Mouse (Mus musculus) bone marrow, adult 2 months (tissue): Measurements from ENCODE around the gene Pdia4. TPM values are rescaled to one million over a fixed set of nuclear protein-coding genes. Genes with fewer than 3 reads are reported as not detected.
A peak's percentile ranks its signal among the peaks of the same experiment; 100 is the strongest.
"Not testable (repeated sequence)": the region's sequence is repeated elsewhere in the genome, so short reads cannot be mapped to it uniquely, and the experiment has no call there.

ENCODE experiments used
- H3K27ac ChIP-seq: fragments of 200-500 bp; 2 replicates; pipeline ENCODE4 v1.5.1; 2012; ENCODE audit warnings: low read depth, mild to moderate bottlenecking, control low read depth, inconsistent platforms, low read length; ENCODE audit not compliant: control insufficient read depth, poor library complexity, insufficient read depth
- H3K4me1 ChIP-seq: fragments of 200-500 bp; 2 replicates; pipeline ENCODE4 v1.6.1; 2011; ENCODE audit warnings: low read length; ENCODE audit not compliant: control insufficient read depth, insufficient read depth
- H3K4me3 ChIP-seq: fragments of 200-500 bp; replicated peaks from 2 replicates; pipeline ENCODE3; 2011; ENCODE audit warnings: mild to moderate bottlenecking, low read depth, low read length, control low read depth; ENCODE audit not compliant: control insufficient read depth
- CTCF ChIP-seq: fragments of 200-500 bp; IDR thresholded peaks from 2 replicates; pipeline ENCODE4 v1.5.1; 2011; ENCODE audit warnings: low read length, control low read depth; ENCODE audit not compliant: control insufficient read depth, insufficient read depth
- POLR2A ChIP-seq: fragments of 200-500 bp; IDR thresholded peaks from 2 replicates; pipeline ENCODE4 v1.6.1; 2011; ENCODE audit warnings: low read depth, mild to moderate bottlenecking, control low read depth, low read length, borderline replicate concordance; ENCODE audit not compliant: control insufficient read depth
- WGBS: fragments of 180-500 bp; shearing (Covaris S2); methylation state at CpG from one replicate; pipeline ENCODE4 v1.1.7; 2018; 5-methylcytosine and 5-hydroxymethylcytosine counted together
- polyA plus RNA-seq: library from polyadenylated mRNA; stranded (reverse); fragments of >200 nt; gene quantifications from 2 replicates; pipeline ENCODE4 v1.2.4, GENCODE M21; 2011; ENCODE audit warnings: low replicate concordance; ENCODE audit not compliant: missing spikeins, insufficient read depth, insufficient read length

Pdia4 gene
- polyA plus RNA-seq, 1 experiment: 39.4 TPM

DNA sequence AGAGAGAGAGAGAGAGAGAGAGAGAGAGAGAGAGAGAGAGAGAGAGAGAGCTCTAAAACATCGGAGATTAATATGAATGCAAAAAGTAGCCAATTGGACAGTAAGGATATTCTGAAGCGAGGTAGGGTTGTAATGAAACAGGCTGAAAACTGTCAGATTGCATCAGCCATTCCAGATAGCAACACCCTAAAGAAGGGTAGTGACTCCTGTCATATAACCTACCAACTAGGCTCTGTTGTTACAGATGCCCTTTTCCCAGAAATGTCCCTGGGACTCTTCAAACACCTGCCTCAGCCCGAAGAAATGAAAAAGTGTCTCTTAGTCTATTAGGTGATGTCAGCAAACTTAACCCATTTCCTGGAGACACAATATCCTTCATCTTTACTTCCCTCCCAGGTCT lies 24.4 kb downstream of the Pdia4 start:
- 14% methylated on average over 3 of the region's 3 CpGs for WGBS
- Histone ChIP-seq H3K4me3 (peak overlapping the region; percentile 35), H3K4me1 (no peaks in the 10 kb centered on the region; the same call in 1 of the 2 replicates), H3K27ac (peak overlapping the region; percentile 74; the same call in 1 of the 2 replicates)
- no peak for TF ChIP-seq CTCF
- no peak for TF ChIP-seq POLR2A

DNA sequence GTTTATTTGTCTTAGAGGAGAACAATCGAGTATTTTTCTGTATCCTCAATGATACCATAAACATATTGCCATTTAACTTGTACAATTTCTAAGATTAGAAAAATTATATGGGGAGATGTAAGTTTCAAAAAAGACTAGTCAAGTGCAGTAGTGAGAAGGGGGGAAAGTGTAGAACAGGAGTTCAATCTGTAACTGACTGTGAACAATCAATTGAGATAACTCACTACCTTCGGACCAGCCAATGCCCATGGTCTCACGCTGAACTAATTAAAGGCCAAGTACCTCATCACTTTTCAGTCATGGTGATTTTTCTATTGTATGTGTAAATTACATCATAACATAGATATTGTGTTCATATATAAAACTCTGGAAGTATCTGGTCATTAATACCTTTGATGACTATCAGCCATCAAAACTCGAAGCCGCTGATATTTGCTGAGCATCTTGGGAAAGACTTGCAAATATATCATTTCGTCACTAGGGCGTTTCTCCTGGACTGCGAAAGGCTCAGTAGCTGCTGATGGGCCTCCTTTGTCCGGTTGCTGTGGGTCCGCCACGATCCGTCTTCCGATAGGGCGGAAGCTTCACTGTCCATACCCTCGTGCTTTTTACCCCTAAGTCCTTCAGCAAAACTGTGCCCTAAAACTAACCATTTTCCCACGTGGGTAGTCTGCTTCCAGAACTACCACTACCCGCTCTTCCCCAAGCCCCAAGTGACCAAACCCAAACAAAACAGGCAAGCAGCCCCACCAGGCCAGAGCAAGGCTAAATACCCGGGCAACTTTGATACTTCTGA lies 25.1 kb downstream of the Pdia4 start:
- Histone ChIP-seq H3K4me1 (no peaks in the 10 kb centered on the region; the same call in 1 of the 2 replicates), H3K4me3 (peak overlapping the region; percentile 70), H3K27ac (peak overlapping the region; percentile 74)
- WGBS: under 1% methylated on average over 18 of the region's 18 CpGs
- TF ChIP-seq POLR2A (peak; percentile 81), CTCF (no peak)

DNA sequence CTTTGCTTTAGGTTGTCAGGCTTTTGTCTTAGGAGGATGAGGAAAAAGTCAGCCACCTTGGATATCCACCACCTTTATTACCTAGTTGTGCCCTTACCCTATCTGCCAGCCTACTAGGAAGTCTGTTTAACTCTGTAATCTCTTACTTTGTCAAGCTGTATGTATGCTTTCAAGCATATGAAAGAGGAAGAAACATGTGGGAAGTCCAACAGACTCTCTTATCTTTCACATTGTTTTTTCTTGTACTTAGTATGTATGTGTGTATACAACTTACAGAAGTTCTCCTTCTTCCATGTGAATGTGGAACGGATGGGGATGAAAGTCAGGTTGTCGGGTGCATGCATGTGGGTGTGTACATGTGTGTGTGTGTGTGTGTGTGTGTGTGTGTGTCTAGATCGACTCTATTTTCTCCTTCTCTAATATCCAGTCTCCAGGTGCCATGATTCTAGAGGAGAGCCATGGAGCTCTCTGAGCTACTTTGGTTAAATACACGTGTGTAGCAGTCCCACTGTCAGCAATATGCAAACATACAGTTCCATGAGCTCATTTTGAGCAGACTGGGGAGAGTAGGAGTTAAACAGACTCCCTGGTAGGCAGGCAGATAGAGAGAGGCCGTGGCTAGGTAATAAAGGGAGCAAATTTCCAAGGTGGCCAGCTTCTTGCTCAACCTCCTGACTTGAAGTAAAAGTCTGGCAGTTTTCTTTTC lies 28.4 kb downstream of the Pdia4 start:
- no peaks in the 10 kb centered on the region; the same call in 1 of the 2 replicates for H3K4me1 ChIP-seq
- TF ChIP-seq CTCF: no peak
- TF ChIP-seq POLR2A: no peak
- 57% methylated on average over 5 of the region's 5 CpGs for WGBS
- no peak overlapping the region for H3K4me3 ChIP-seq
- H3K27ac ChIP-seq: no peak overlapping the region

DNA sequence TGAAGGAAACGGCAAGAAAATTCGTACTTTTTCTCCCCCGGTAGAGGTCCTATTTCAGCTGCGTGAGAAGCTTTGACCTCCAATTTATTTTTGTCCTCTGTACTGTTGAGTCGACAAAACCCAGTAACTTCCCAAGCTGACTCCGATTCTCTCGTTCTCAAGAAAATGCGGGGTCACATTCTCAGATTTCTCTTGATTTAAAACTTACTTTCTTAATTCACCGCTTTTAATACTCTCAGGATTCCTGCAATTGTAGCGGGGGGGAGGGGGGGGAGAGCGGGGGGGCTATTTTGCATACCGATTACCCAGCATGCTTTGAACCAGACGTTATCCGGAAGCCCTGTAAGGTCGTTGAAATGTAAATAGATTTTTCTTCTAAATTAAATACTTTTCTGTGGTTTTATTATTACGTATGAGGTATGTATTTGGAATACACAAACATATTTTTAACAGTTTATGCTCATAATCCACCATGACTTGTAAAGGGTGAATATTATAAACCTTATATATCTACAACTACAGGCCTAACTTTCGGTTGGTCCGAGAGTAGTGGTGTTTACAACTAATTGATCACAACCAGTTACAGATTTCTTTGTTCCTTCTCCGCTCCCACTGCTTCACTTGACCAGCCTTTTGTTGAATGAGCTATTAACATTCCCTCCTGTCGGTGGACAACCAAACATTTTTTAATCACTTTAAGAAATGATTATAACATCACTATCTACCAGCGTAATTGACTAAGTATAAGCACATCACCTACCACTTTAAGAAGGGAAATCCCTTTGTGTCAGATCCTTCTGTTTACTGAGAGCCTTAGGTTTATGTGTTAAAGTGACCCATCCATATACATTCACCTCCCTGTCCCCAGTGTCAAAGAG lies 31.9 kb downstream of the Pdia4 start:
- under 1% methylated on average over 21 of the region's 21 CpGs for WGBS
- no peak overlapping the region for H3K27ac ChIP-seq
- no peak for TF ChIP-seq CTCF
- TF ChIP-seq POLR2A: no peak
- H3K4me1 ChIP-seq: no peaks in the 10 kb centered on the region; the same call in 1 of the 2 replicates
- peak overlapping the region; percentile 50 for H3K4me3 ChIP-seq

DNA sequence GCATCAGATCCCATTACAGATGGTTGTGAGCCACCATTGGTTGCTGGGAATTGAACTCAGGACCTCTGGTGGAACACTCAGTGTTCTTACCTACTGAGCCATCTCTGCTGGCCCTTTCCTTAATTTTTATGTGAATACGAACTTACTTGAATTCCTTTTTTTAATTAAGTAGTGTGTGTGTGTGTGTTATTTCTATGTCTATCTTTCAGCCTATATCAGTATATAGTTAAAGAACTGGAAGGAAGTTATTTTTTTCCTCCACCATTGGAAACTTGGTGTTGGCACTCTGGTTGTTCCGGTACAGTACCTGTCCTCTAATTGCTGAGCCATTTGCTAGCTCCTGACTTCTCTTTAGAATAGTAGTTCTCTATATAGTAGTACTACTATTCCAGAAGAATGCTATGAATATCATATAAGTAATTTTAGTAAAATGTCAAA lies 32.6 kb downstream of the Pdia4 start:
- Histone ChIP-seq H3K4me3 (no peak overlapping the region), H3K4me1 (no peaks in the 10 kb centered on the region; the same call in 1 of the 2 replicates), H3K27ac (no peak overlapping the region)
- TF ChIP-seq CTCF (no peak), POLR2A (no peak)
- WGBS: 3% methylated on average over 2 of the region's 2 CpGs

DNA sequence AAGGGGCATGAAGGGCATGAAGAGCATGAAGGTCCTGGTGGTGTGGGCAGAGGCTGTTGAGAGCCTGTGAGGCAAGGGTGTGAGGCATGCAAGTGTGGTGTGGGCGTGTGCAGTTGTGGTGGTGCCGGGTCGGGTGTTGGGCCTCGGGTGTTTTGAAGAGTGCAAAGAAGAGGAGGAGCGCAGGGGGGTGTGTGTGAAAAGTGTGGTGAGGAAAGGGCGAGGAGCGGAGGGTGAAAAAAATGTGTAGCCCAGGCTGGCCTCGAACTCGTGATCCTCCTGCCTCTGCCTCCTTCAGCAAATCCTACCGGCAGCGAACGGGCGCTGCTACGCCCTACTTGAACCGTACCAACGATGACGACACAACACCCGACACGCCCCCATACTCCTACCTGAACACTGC lies 41.5 kb downstream of the Pdia4 start:
- not testable (repeated sequence) for H3K27ac ChIP-seq, H3K4me1 ChIP-seq, H3K4me3 ChIP-seq
- WGBS: 52% methylated on average over 8 of the region's 19 CpGs

DNA sequence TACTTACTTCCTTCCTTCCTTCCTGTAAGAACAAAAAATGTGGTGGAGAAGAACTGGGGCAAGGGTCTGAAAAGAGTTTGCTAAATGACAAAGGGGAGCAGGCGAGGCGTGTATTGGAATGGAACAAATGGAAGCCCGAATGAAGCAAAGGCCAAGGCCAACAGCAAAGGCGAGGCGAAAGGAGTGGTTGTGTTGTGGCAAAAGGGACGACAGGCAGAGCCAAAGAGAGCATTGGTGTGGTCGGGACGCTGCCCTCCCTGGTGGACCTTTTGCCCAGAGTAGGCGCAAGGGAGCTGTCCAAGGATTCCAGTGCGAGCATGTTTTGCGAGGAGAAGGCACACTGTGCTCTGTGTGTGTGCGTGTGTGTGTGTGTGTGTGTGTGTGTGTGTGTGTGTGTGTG lies 42.1 kb downstream of the Pdia4 start:
- not testable (repeated sequence) for H3K4me1 ChIP-seq
- WGBS: 85% methylated on average over 12 of the region's 12 CpGs

DNA sequence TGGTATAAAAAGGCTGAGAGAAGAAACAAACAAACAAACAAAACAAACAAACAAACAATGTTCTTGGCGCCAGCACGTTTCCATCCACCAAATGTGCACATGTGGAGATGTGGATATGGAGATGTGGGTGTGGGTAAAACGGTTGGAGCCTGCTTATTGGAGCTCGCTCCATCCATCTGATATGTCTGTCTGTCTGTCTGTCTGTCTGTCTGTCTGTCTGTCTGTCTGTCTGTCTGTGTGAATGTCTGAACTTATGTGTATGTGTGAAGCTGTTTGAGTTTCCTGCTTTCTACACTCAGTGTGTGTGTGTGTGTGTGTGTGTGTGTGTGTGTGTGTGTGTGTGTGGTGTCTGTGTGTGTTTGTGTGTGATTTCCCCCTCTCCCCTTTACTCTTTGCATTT lies 43.4 kb downstream of the Pdia4 start:
- not testable (repeated sequence) for H3K4me3 ChIP-seq, H3K4me1 ChIP-seq, H3K27ac ChIP-seq
- WGBS: 72% methylated on average over 4 of the region's 4 CpGs

More for the DNA sequence above, 42.1 kb downstream of the Pdia4 start:
- H3K4me3 ChIP-seq, H3K27ac ChIP-seq: not testable (repeated sequence)

DNA sequence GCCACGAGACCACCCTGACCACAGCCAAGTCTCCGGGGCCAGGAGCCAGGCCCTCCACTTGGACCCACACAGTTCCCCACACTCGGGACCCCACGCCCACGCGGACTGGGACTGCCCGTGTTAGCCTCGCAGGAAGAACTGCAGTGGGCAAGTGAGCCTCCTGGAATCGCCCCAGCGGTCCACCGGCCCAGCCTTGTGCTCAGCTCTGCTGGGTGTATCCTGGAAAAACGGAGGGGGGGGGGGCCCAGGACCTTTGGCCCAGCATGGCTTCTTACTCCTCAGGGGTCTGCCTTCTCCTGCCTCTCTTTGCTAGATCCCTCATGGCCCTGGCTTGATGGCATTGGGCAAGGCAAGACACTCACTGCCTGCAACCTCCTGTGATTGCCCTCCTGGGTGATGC lies 44.7 kb downstream of the Pdia4 start:
- not testable (repeated sequence) for H3K4me3 ChIP-seq, H3K4me1 ChIP-seq, H3K27ac ChIP-seq
- 81% methylated on average over 4 of the region's 12 CpGs for WGBS

DNA sequence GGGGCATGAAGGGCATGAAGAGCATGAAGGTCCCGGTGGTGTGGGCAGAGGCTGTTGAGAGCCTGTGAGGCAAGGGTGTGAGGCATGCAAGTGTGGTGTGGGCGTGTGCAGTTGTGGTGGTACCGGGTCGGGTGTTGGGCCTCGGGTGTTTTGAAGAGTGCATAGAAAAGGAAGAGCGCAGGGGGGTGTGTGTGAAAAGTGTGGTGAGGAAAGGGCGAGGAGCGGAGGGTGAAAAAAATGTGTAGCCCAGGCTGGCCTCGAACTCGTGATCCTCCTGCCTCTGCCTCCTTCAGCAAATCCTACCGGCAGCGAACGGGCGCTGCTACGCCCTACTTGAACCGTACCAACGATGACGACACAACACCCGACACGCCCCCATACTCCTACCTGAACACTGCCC lies 45.9 kb downstream of the Pdia4 start:
- not testable (repeated sequence) for H3K4me1 ChIP-seq, H3K27ac ChIP-seq, H3K4me3 ChIP-seq
- WGBS: 34% methylated on average over 9 of the region's 20 CpGs

DNA sequence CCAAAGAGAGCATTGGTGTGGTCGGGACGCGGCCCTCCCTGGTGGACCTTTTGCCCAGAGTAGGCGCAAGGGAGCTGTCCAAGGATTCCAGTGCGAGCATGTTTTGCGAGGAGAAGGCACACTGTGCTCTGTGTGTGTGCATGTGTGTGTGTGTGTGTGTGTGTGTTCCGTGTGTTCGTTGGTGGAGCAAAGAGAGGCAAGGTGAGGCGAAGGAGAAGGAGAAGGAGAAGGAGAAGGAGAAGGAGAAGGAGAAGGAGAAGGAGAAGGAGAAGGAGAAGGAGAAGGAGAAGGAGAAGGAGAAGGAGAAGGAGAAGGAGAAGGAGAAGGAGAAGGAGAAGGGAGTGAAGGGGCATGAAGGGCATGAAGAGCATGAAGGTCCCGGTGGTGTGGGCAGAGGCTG lies 50.5 kb downstream of the Pdia4 start:
- not testable (repeated sequence) for H3K4me3 ChIP-seq, H3K27ac ChIP-seq, H3K4me1 ChIP-seq
- WGBS: 88% methylated on average over 9 of the region's 10 CpGs

DNA sequence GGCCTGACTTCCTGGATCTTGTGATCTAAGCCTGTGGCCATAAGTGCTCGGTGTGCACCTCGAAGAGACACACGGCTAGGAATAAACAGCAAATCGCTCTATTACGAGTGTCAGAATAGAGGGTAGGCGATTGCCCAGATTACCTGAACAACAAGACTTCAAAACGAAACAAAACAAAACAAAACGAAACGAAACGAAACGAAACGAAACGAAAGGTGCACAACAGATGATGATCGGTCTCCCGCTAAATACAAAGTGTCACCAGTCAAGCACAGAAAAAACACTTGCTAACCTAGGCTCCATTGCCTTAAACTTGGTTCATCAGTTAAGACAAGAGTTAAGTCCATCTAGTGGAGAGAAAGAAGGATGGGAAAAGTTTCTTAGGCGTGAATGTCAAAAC lies 53.8 kb downstream of the Pdia4 start:
- not testable (repeated sequence) for H3K27ac ChIP-seq, H3K4me3 ChIP-seq, H3K4me1 ChIP-seq
- 89% methylated on average over 14 of the region's 16 CpGs for WGBS
